Mouse (Mus musculus) CH12.LX (cell line): ENCODE measurements around the gene Gm4131.

ENCODE experiments used
- BHLHE40 ChIP-seq: IDR thresholded peaks from 2 replicates; pipeline ENCODE4 v1.6.1; 2011; ENCODE audit warnings: mild to moderate bottlenecking, low read depth, low read length, improper control_type of control experiment
- EP300 ChIP-seq: IDR thresholded peaks from 2 replicates; pipeline ENCODE4 v1.6.1; 2011; ENCODE audit warnings: low read length, improper control_type of control experiment

- TF ChIP-seq BHLHE40 (no peak), EP300 (no peak)
Observed at GRCm38 (mm10) chr14:62600109-62600522, 33.4 kb upstream of the Gm4131 start.
